Mouse (Mus musculus): ENCODE data around the gene Grid1. TPM values are rescaled to one million over a fixed set of nuclear protein-coding genes. Genes with fewer than 3 reads are reported as not detected.

The Grid1 gene
- polyA plus RNA-seq, 1 experiment, result 1.3 TPM

GRCm38 (mm10) chr14:35123260-35123875 lies 303.5 kb downstream of the Grid1 start:
- TF ChIP-seq CTCF (conservative IDR thresholded peaks at IDR 0.05; ENCODE audit: insufficient read depth, insufficient read length, low read depth, low read length) (no peak), POLR2A (IDR thresholded peaks at IDR 0.05; ENCODE audit: low read depth, low read length) (no peak)

GRCm38 (mm10) chr14:35127616-35128015 lies 307.7 kb downstream of the Grid1 start:
- TF ChIP-seq POLR2A (IDR thresholded peaks at IDR 0.05; ENCODE audit: low read depth, low read length) (no peak), CTCF (conservative IDR thresholded peaks at IDR 0.05; ENCODE audit: insufficient read depth, insufficient read length, low read depth, low read length) (no peak)
- no peak for DNase-seq
- H3K36me3 ChIP-seq (ENCODE audit: control insufficient read depth, insufficient read depth, low read length), result no peaks in the 10 kb centered on the region
- H3K27ac ChIP-seq (ENCODE audit: insufficient read depth, low read depth, low read length), result no peak overlapping the region
- no peaks in the 10 kb centered on the region for H3K27me3 ChIP-seq (replicated peaks; ENCODE audit: control insufficient read depth, insufficient read depth, low read length)
- no peak overlapping the region for H3K4me3 ChIP-seq (ENCODE audit: insufficient read depth, low read depth, low read length)
- H3K4me1 ChIP-seq (ENCODE audit: control insufficient read depth, insufficient read depth, low read length), result no peaks in the 10 kb centered on the region
- 89% methylated on average over 8 of the region's 8 CpGs for WGBS

More at GRCm38 (mm10) chr14:35123260-35123875, 303.5 kb downstream of the Grid1 start:
- no peak overlapping the region for H3K27ac ChIP-seq (ENCODE audit: insufficient read depth, low read depth, low read length)
- H3K36me3 ChIP-seq (ENCODE audit: control insufficient read depth, insufficient read depth, low read length), result no peaks in the 10 kb centered on the region
- 68% methylated on average over 5 of the region's 5 CpGs for WGBS
- H3K4me3 ChIP-seq (ENCODE audit: insufficient read depth, low read depth, low read length), result no peak overlapping the region
- no peaks in the 10 kb centered on the region for H3K4me1 ChIP-seq (ENCODE audit: control insufficient read depth, insufficient read depth, low read length)
- no peak for DNase-seq
- H3K27me3 ChIP-seq (replicated peaks; ENCODE audit: control insufficient read depth, insufficient read depth, low read length), result no peaks in the 10 kb centered on the region

- Histone ChIP-seq H3K4me1 (ENCODE audit: control insufficient read depth, insufficient read depth, low read length) (no peaks in the 10 kb centered on the region), H3K27me3 (replicated peaks; ENCODE audit: control insufficient read depth, insufficient read depth, low read length) (no peaks in the 10 kb centered on the region), H3K27ac (ENCODE audit: insufficient read depth, low read depth, low read length) (no peak overlapping the region), H3K4me3 (ENCODE audit: insufficient read depth, low read depth, low read length) (no peak overlapping the region), H3K36me3 (ENCODE audit: control insufficient read depth, insufficient read depth, low read length) (no peaks in the 10 kb centered on the region)
- WGBS, result 72% methylated on average over 2 of the region's 2 CpGs
- no peak for DNase-seq
- TF ChIP-seq CTCF (conservative IDR thresholded peaks at IDR 0.05; ENCODE audit: insufficient read depth, insufficient read length, low read depth, low read length), result no peak
Observed at GRCm38 (mm10) chr14:35135056-35135455, 315.1 kb downstream of the Grid1 start.

- H3K27ac ChIP-seq (ENCODE audit: insufficient read depth, low read depth, low read length), result no peak overlapping the region
- 69% methylated on average over 7 of the region's 7 CpGs for WGBS
- no peaks in the 10 kb centered on the region for H3K4me1 ChIP-seq (ENCODE audit: control insufficient read depth, insufficient read depth, low read length)
- H3K27me3 ChIP-seq (replicated peaks; ENCODE audit: control insufficient read depth, insufficient read depth, low read length), result no peaks in the 10 kb centered on the region
- no peak for TF ChIP-seq POLR2A (IDR thresholded peaks at IDR 0.05; ENCODE audit: low read depth, low read length)
- no peak for TF ChIP-seq CTCF (conservative IDR thresholded peaks at IDR 0.05; ENCODE audit: insufficient read depth, insufficient read length, low read depth, low read length)
- no peak overlapping the region for H3K4me3 ChIP-seq (ENCODE audit: insufficient read depth, low read depth, low read length)
- no peaks in the 10 kb centered on the region for H3K36me3 ChIP-seq (ENCODE audit: control insufficient read depth, insufficient read depth, low read length)
- no peak for DNase-seq
Observed at GRCm38 (mm10) chr14:35138069-35138468, 318.2 kb downstream of the Grid1 start.

GRCm38 (mm10) chr14:35139824-35140223 lies 319.9 kb downstream of the Grid1 start:
- WGBS, result 86% methylated on average over 7 of the region's 7 CpGs
- H3K27ac ChIP-seq (ENCODE audit: insufficient read depth, low read depth, low read length), result no peak overlapping the region
- no peaks in the 10 kb centered on the region for H3K4me1 ChIP-seq (ENCODE audit: control insufficient read depth, insufficient read depth, low read length)
- no peak for TF ChIP-seq CTCF (conservative IDR thresholded peaks at IDR 0.05; ENCODE audit: insufficient read depth, insufficient read length, low read depth, low read length)
- no peak for TF ChIP-seq POLR2A (IDR thresholded peaks at IDR 0.05; ENCODE audit: low read depth, low read length)
- H3K27me3 ChIP-seq (replicated peaks; ENCODE audit: control insufficient read depth, insufficient read depth, low read length), result no peaks in the 10 kb centered on the region
- no peaks in the 10 kb centered on the region for H3K36me3 ChIP-seq (ENCODE audit: control insufficient read depth, insufficient read depth, low read length)
- DNase-seq, result no peak
- no peak overlapping the region for H3K4me3 ChIP-seq (ENCODE audit: insufficient read depth, low read depth, low read length)

GRCm38 (mm10) chr14:35152450-35152849 lies 332.5 kb downstream of the Grid1 start:
- no peak for DNase-seq
- no peak for TF ChIP-seq CTCF (conservative IDR thresholded peaks at IDR 0.05; ENCODE audit: insufficient read depth, insufficient read length, low read depth, low read length)
- TF ChIP-seq POLR2A (IDR thresholded peaks at IDR 0.05; ENCODE audit: low read depth, low read length), result no peak
- WGBS, result 84% methylated on average over 3 of the region's 3 CpGs
- Histone ChIP-seq H3K4me1 (ENCODE audit: control insufficient read depth, insufficient read depth, low read length) (peaks cover 3% of the 10 kb centered on the region; the same call in 1 of the 2 replicates), H3K4me3 (ENCODE audit: insufficient read depth, low read depth, low read length) (no peak overlapping the region), H3K27me3 (replicated peaks; ENCODE audit: control insufficient read depth, insufficient read depth, low read length) (no peaks in the 10 kb centered on the region), H3K36me3 (ENCODE audit: control insufficient read depth, insufficient read depth, low read length) (no peaks in the 10 kb centered on the region), H3K27ac (ENCODE audit: insufficient read depth, low read depth, low read length) (no peak overlapping the region)

GRCm38 (mm10) chr14:35153701-35154277 lies 333.9 kb downstream of the Grid1 start:
- Histone ChIP-seq H3K4me3 (ENCODE audit: insufficient read depth, low read depth, low read length) (no peak overlapping the region), H3K4me1 (ENCODE audit: control insufficient read depth, insufficient read depth, low read length) (peaks cover 3% of the 10 kb centered on the region; the same call in 1 of the 2 replicates), H3K36me3 (ENCODE audit: control insufficient read depth, insufficient read depth, low read length) (no peaks in the 10 kb centered on the region), H3K27ac (ENCODE audit: insufficient read depth, low read depth, low read length) (0 out of 2 replicates have a peak overlapping the region, but pooled peaks have one; percentile 1), H3K27me3 (replicated peaks; ENCODE audit: control insufficient read depth, insufficient read depth, low read length) (no peaks in the 10 kb centered on the region)
- DNase-seq, result no peak
- no peak for TF ChIP-seq CTCF (conservative IDR thresholded peaks at IDR 0.05; ENCODE audit: insufficient read depth, insufficient read length, low read depth, low read length)
- 44% methylated on average over 3 of the region's 3 CpGs for WGBS

Data from kidney, adult 2 months (tissue).